Mouse (Mus musculus) intestine, embryonic 15.5 days (tissue): Measurements from ENCODE around the gene Stard3. TPM values are rescaled to one million over a fixed set of nuclear protein-coding genes. Genes with fewer than 3 reads are reported as not detected.

Experiments
- ATAC-seq: fragments of 200-750 bp; cut with Nextera tagmentation; 2 replicates; pipeline ENCODE4 v1.8.0; 2017; ENCODE audit warnings: moderate TSS enrichment, moderate library complexity
- H3K27ac ChIP-seq: fragments of 300-500 bp; sonication (generic); 2 replicates; pipeline ENCODE4 v1.5.1; 2015; ENCODE audit warnings: mild to moderate bottlenecking, inconsistent platforms
- H3K27me3 ChIP-seq: fragments of 300-500 bp; sonication (generic); replicated peaks from 2 replicates; pipeline ENCODE4 v1.6.1; 2015; ENCODE audit warnings: inconsistent platforms
- H3K36me3 ChIP-seq: fragments of 300-500 bp; sonication (generic); 2 replicates; pipeline ENCODE4 v1.6.1; 2015; ENCODE audit warnings: inconsistent platforms
- H3K4me1 ChIP-seq: fragments of 300-500 bp; sonication (generic); replicated peaks from 2 replicates; pipeline ENCODE4 v1.6.1; 2015; ENCODE audit warnings: inconsistent platforms
- H3K4me2 ChIP-seq: fragments of 300-500 bp; sonication (generic); replicated peaks from 2 replicates; pipeline ENCODE4 v1.6.1; 2015; ENCODE audit warnings: mild to moderate bottlenecking, inconsistent platforms
- H3K4me3 ChIP-seq: fragments of 300-500 bp; sonication (generic); replicated peaks from 2 replicates; pipeline ENCODE4 v1.5.1; 2015; ENCODE audit warnings: inconsistent platforms
- H3K9ac ChIP-seq: fragments of 300-500 bp; sonication (generic); 2 replicates; pipeline ENCODE4 v1.6.1; 2015; ENCODE audit warnings: inconsistent platforms
- H3K9me3 ChIP-seq: fragments of 300-500 bp; sonication (generic); 2 replicates; pipeline ENCODE4 v1.6.1; 2016; ENCODE audit warnings: inconsistent platforms
- WGBS: fragments of 180-500 bp; shearing (Covaris S2); methylation state at CpG from one replicate; pipeline ENCODE4 v1.1.7; 2015; 5-methylcytosine and 5-hydroxymethylcytosine counted together
- polyA plus RNA-seq: library from polyadenylated mRNA; unstranded; fragments of >200 nt; fragmentation: Nextera tagmentation; extraction: Ambion mirVana; gene quantifications from 2 replicates; pipeline ENCODE4 v1.2.1, GENCODE M21; 2015

Stard3 gene
- polyA plus RNA-seq, 1 experiment from 2014 or later: 39.7 TPM

DNA sequence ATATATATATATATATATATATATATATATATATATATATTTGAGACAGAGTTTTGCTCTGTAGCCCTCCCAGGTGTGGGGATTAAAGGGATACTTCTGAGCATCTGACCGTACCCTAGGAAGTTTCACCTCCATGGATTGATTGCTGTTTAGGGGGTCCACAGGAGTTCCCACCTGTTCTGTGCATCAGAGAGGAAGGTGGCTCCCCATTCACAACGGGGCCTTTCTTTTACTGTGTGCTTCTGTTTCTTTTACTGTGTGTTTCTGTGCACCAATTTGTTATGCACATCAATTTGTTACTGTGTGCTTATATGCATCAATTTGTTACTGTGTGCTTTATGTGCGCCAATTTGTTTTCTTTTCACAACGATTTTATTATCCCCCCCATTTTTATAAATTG is 17.0 kb upstream of the Stard3 start:
- H3K9me3 ChIP-seq: no peaks in the 10 kb centered on the region
- H3K9ac ChIP-seq: no peak overlapping the region
- no peak for ATAC-seq
- H3K27me3 ChIP-seq: peaks cover 66% of the 10 kb centered on the region
- H3K27ac ChIP-seq: no peak overlapping the region
- WGBS: 59% methylated on average over 4 of the region's 4 CpGs
- H3K4me1 ChIP-seq: peaks cover 30% of the 10 kb centered on the region
- H3K4me3 ChIP-seq: no peak overlapping the region
- no peaks in the 10 kb centered on the region for H3K36me3 ChIP-seq
- H3K4me2 ChIP-seq: no peak overlapping the region

GRCm38 (mm10) chr11:98342000-98342945 is 15.9 kb upstream of the Stard3 start:
- Histone ChIP-seq H3K9me3 (no peaks in the 10 kb centered on the region), H3K27me3 (peaks cover 64% of the 10 kb centered on the region), H3K4me2 (peak overlapping the region; percentile 81), H3K4me1 (peaks cover 30% of the 10 kb centered on the region), H3K27ac (no peak overlapping the region), H3K4me3 (peak overlapping the region; percentile 39), H3K36me3 (no peaks in the 10 kb centered on the region), H3K9ac (peak overlapping the region; percentile 31; the same call in 1 of the 2 replicates)
- peak; percentile 68 for ATAC-seq
- WGBS: 2% methylated on average over 29 of the region's 29 CpGs

GRCm38 (mm10) chr11:98345253-98345652 is 12.9 kb upstream of the Stard3 start:
- Histone ChIP-seq H3K4me3 (0 out of 2 replicates have a peak overlapping the region, but pooled peaks have one; percentile 16), H3K4me1 (peaks cover 26% of the 10 kb centered on the region), H3K27me3 (peaks cover 64% of the 10 kb centered on the region), H3K4me2 (peak overlapping the region; percentile 52), H3K27ac (no peak overlapping the region), H3K9me3 (no peaks in the 10 kb centered on the region), H3K36me3 (no peaks in the 10 kb centered on the region), H3K9ac (no peak overlapping the region)
- no peak for ATAC-seq
- WGBS: 3% methylated on average over 14 of the region's 14 CpGs

- Histone ChIP-seq H3K9ac (no peak overlapping the region), H3K4me1 (peaks cover 33% of the 10 kb centered on the region), H3K4me2 (no peak overlapping the region), H3K27me3 (peaks cover 68% of the 10 kb centered on the region), H3K36me3 (no peaks in the 10 kb centered on the region), H3K27ac (no peak overlapping the region), H3K9me3 (no peaks in the 10 kb centered on the region), H3K4me3 (no peak overlapping the region)
- ATAC-seq: no peak
- WGBS: 13% methylated on average over 9 of the region's 9 CpGs
These were observed 12.0 kb upstream of the Stard3 start for GRCm38 (mm10) chr11:98346168-98346567.

- no peak for ATAC-seq
- peaks cover 64% of the 10 kb centered on the region for H3K27me3 ChIP-seq
- H3K4me2 ChIP-seq: peak overlapping the region; percentile 89; the same call in 1 of the 2 replicates
These were observed 10.6 kb upstream of the Stard3 start for GRCm38 (mm10) chr11:98347385-98348082.

DNA sequence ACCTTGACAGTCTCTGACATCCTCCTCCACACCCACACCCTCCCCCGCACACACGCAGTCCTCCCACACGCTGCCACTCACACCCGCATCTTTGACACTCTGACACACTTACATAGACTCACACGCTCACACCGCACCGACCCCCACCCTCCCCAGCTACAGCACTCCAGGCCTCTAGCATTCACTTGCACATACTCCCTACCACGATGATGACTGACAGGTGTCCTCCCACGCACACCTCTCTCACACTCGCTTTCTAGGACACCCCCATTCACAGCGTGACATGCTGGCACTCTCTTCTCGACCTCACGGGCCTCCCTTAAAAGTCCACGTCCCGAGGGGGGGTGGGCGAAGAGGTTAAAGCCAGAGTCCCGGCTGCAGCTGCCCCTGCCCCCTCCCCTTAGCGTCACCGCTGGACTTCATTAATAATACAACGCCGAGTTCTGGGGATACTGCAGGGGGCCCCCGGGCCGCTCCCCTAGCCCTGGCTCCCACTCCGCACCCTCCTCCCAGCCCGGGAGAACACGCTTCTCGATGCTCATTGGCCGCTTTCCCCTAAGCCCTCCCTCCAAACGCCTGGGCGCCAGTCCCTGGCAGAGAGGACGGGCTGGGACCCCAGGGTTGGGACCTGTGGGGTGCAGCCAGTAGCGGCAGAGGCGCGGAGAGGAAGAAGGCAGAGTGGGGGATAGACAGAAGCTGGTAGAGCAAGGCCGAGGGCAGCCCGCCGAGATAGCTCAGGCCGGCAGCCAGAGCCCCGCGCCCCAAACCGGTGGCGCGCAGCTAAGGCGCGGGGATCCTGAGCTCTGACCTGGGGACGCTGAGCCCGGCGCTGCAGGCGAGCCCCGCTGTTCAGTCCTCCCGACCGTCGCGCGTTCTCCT is 9.8 kb upstream of the Stard3 start, which contains the start of gene Ppp1r1b:
TSS of gene Ppp1r1b (plus strand) at position 322 of the 879 bp plus-strand sequence.
- H3K4me3 ChIP-seq: peak within 1 kb of the TSS; percentile 49
- WGBS: under 1% methylated on average over 54 of the region's 55 CpGs
- peak within 1 kb of the TSS; percentile 50 for H3K9ac ChIP-seq
- peaks cover 30% of the 10 kb centered on the region for H3K4me1 ChIP-seq
- peak within 1 kb of the TSS; percentile 89 for H3K4me2 ChIP-seq
- no peaks in the 10 kb centered on the region for H3K9me3 ChIP-seq
- ATAC-seq: peak; percentile 82
- no peak within 1 kb of the TSS for H3K27ac ChIP-seq
- H3K27me3 ChIP-seq: peaks cover 66% of the 10 kb centered on the region
- no peaks in the 10 kb centered on the region for H3K36me3 ChIP-seq

More at GRCm38 (mm10) chr11:98347385-98348082, 10.6 kb upstream of the Stard3 start:
- WGBS: 9% methylated on average over 11 of the region's 12 CpGs
- Histone ChIP-seq H3K4me1 (peaks cover 28% of the 10 kb centered on the region), H3K27ac (no peak overlapping the region), H3K9me3 (no peaks in the 10 kb centered on the region), H3K4me3 (no peak overlapping the region), H3K36me3 (no peaks in the 10 kb centered on the region), H3K9ac (no peak overlapping the region)

GRCm38 (mm10) chr11:98349308-98349707 is 8.9 kb upstream of the Stard3 start:
- 7% methylated on average over 9 of the region's 9 CpGs for WGBS
- peaks cover 30% of the 10 kb centered on the region for H3K4me1 ChIP-seq
- H3K36me3 ChIP-seq: no peaks in the 10 kb centered on the region
- no peak overlapping the region for H3K9ac ChIP-seq
- peak overlapping the region; percentile 49 for H3K4me3 ChIP-seq
- H3K27me3 ChIP-seq: peaks cover 62% of the 10 kb centered on the region
- ATAC-seq: no peak
- H3K27ac ChIP-seq: no peak overlapping the region
- peak overlapping the region; percentile 89 for H3K4me2 ChIP-seq
- no peaks in the 10 kb centered on the region for H3K9me3 ChIP-seq

- WGBS: 70% methylated on average over 18 of the region's 18 CpGs
- no peak overlapping the region for H3K4me3 ChIP-seq
- H3K36me3 ChIP-seq: no peaks in the 10 kb centered on the region
- no peaks in the 10 kb centered on the region for H3K9me3 ChIP-seq
- H3K27ac ChIP-seq: peak overlapping the region; percentile 55
- peaks cover 45% of the 10 kb centered on the region for H3K4me1 ChIP-seq
- H3K4me2 ChIP-seq: 0 out of 2 replicates have a peak overlapping the region, but pooled peaks have one; percentile 2
- ATAC-seq: peak; percentile 34; the same call in 1 of the 2 replicates
- no peak overlapping the region for H3K9ac ChIP-seq
- peaks cover 48% of the 10 kb centered on the region for H3K27me3 ChIP-seq
These were observed 5.7 kb upstream of the Stard3 start for GRCm38 (mm10) chr11:98352272-98352990.

DNA sequence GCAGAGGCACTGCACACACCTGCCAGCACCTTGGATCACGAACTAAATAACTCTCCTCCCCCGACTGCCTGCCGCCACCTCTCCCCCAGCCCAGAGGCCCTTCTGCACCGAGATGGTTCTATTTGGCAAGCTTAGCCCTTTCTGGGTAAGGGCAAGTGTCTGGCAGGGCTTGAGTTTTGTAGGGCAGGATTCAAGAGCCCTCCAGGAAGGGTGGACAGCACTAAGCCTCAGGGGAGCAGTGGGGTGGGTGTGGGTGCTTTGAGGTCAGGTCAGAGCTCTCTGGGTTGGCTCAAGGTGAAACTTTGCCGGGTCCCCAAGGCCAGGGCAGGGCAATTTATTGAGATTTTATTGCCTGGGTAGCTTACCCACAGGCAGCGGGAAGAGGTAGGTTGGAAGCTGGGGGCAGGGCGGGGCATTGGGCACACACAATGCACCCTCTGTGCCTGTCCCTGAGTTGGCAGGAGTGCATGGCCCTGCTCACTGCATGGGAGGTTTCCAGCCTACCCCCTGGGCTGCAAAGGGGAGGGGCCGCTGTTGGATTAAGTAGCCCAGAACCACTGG is 4.4 kb upstream of the Stard3 start:
- Histone ChIP-seq H3K27ac (peak overlapping the region; percentile 55), H3K4me3 (no peak overlapping the region), H3K4me2 (no peak overlapping the region), H3K9ac (no peak overlapping the region), H3K27me3 (peaks cover 35% of the 10 kb centered on the region), H3K4me1 (peaks cover 37% of the 10 kb centered on the region), H3K36me3 (no peaks in the 10 kb centered on the region), H3K9me3 (no peaks in the 10 kb centered on the region)
- 0 out of 2 replicates have a peak, but pooled peaks have one; percentile 17 for ATAC-seq
- 22% methylated on average over 8 of the region's 8 CpGs for WGBS

GRCm38 (mm10) chr11:98354445-98354844 is 3.7 kb upstream of the Stard3 start:
- Histone ChIP-seq H3K4me1 (peaks cover 42% of the 10 kb centered on the region), H3K4me3 (no peak overlapping the region), H3K36me3 (no peaks in the 10 kb centered on the region), H3K27me3 (peaks cover 28% of the 10 kb centered on the region), H3K4me2 (no peak overlapping the region), H3K9ac (no peak overlapping the region), H3K27ac (0 out of 2 replicates have a peak overlapping the region, but pooled peaks have one; percentile 55), H3K9me3 (no peaks in the 10 kb centered on the region)
- WGBS: 64% methylated on average over 14 of the region's 14 CpGs
- no peak for ATAC-seq
